Mouse (Mus musculus): ENCODE data around the gene Cenpu. TPM values are rescaled to one million over a fixed set of nuclear protein-coding genes. Genes with fewer than 3 reads are reported as not detected.

Gene Cenpu
- polyA plus RNA-seq, 1 experiment from 2014 or later, result 6.1 TPM

DNA sequence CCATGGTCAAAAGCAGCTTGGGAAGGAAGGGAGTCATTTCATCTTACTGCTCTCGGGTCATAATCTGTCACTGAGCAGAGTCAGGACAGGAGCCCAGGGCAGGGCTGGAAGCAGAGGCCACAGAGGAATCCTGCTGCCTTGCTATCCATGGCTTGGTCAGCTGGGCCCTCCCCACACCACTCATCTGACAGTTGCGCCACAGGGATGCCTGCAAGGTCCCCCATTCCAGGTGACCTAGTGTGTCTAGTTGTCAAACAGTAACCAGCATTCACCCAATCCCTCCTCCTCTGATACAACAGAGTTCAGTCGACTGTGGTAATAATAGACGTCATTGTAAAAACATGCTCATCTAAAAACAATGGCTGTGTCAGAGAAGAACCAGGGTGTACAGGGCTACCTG, 22.3 kb upstream of the Cenpu start:
- no peak overlapping the region for H3K9ac ChIP-seq (replicated peaks; ENCODE audit: low read depth)
- no peak overlapping the region for H3K4me3 ChIP-seq (ENCODE audit: low read depth, low read length)
- DNase-seq (ENCODE audit: low spot score), result no peak
- peaks cover under 1% of the 10 kb centered on the region; the same call in 1 of the 2 replicates for H3K36me3 ChIP-seq (ENCODE audit: insufficient read depth, low read length)
- TF ChIP-seq EP300 (IDR thresholded peaks at IDR 0.05) (no peak), CTCF (IDR thresholded peaks at IDR 0.05) (no peak)
- no peaks in the 10 kb centered on the region for H3K27me3 ChIP-seq (replicated peaks; ENCODE audit: insufficient read depth, low read length)
- H3K4me1 ChIP-seq (ENCODE audit: insufficient read depth, low read depth, low read length), result no peaks in the 10 kb centered on the region
- no peak for ATAC-seq
- no peak overlapping the region for H3K4me2 ChIP-seq (replicated peaks; ENCODE audit: low read depth, low read length)
- 75% methylated on average over 4 of the region's 4 CpGs for WGBS
- no peak overlapping the region for H3K27ac ChIP-seq (ENCODE audit: low read length)
- no peaks in the 10 kb centered on the region for H3K9me3 ChIP-seq (ENCODE audit: low read length)

DNA sequence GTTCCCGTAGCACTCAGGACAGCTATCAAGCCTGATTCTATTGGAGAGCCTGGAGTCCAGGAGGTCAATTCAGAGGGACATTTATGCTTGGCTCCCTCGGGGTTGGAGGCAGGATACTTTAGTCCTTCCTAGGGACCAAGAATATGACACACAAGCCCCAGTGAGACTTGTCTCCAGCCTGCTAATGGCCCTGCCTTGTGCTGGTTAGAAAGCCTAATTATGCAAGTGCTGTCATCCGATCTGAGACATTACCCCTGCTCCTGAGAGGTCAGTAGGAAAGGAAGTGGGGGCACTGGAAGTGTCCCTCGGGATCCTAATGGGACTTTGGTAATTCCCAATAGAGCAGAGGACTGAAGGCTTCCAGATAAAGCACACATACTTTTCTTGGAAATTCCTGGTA, 21.3 kb upstream of the Cenpu start:
- no peak for DNase-seq (ENCODE audit: low spot score)
- 48% methylated on average over 4 of the region's 4 CpGs for WGBS
- Histone ChIP-seq H3K27me3 (replicated peaks; ENCODE audit: insufficient read depth, low read length) (no peaks in the 10 kb centered on the region), H3K9ac (replicated peaks; ENCODE audit: low read depth) (no peak overlapping the region), H3K4me3 (ENCODE audit: low read depth, low read length) (no peak overlapping the region), H3K4me2 (replicated peaks; ENCODE audit: low read depth, low read length) (no peak overlapping the region), H3K36me3 (ENCODE audit: insufficient read depth, low read length) (peaks cover 8% of the 10 kb centered on the region; the same call in 1 of the 2 replicates), H3K27ac (ENCODE audit: low read length) (no peak overlapping the region), H3K9me3 (ENCODE audit: low read length) (no peaks in the 10 kb centered on the region), H3K4me1 (ENCODE audit: insufficient read depth, low read depth, low read length) (no peaks in the 10 kb centered on the region)
- no peak for ATAC-seq
- no peak for TF ChIP-seq CTCF (IDR thresholded peaks at IDR 0.05)

DNA sequence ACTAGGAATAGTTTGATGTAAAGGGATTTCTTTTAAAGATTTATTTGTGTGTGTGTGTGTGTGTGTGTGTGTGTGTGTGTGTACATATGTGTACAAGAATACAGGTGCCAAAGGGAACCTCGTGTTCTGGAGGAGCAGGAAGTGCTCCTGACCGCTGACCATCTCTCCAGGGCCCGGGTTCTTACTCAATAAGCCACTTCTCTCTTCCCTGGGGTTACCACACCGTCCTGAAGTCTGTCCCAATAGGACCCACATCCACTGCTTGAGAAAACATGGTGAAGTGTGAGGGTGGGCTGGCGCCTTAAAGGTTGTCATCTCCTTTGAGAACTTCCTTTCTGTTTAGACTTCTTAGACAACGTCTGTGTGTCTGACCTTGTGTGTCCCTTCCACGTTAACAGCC, 17.9 kb upstream of the Cenpu start:
- ATAC-seq (peak; percentile 38; the same call in 1 of the 2 replicates), DNase-seq (ENCODE audit: low spot score) (peak; percentile 31)
- Histone ChIP-seq H3K9me3 (ENCODE audit: low read length) (no peaks in the 10 kb centered on the region), H3K4me2 (replicated peaks; ENCODE audit: low read depth, low read length) (no peak overlapping the region), H3K27me3 (replicated peaks; ENCODE audit: insufficient read depth, low read length) (no peaks in the 10 kb centered on the region), H3K4me3 (ENCODE audit: low read depth, low read length) (no peak overlapping the region), H3K9ac (replicated peaks; ENCODE audit: low read depth) (no peak overlapping the region), H3K36me3 (ENCODE audit: insufficient read depth, low read length) (peaks cover 8% of the 10 kb centered on the region), H3K27ac (ENCODE audit: low read length) (no peak overlapping the region), H3K4me1 (ENCODE audit: insufficient read depth, low read depth, low read length) (no peaks in the 10 kb centered on the region)
- TF ChIP-seq CTCF (IDR thresholded peaks at IDR 0.05), result no peak
- WGBS, result 80% methylated on average over 7 of the region's 7 CpGs

- no peaks in the 10 kb centered on the region for H3K27me3 ChIP-seq (replicated peaks; ENCODE audit: insufficient read depth, low read length)
- peak; percentile 18; the same call in 1 of the 2 replicates for ATAC-seq
- DNase-seq (ENCODE audit: low spot score), result peak; percentile 38
- H3K36me3 ChIP-seq (ENCODE audit: insufficient read depth, low read length), result peaks cover 5% of the 10 kb centered on the region
- H3K4me1 ChIP-seq (ENCODE audit: insufficient read depth, low read depth, low read length), result no peaks in the 10 kb centered on the region
- TF ChIP-seq CTCF (IDR thresholded peaks at IDR 0.05) (no peak), EP300 (IDR thresholded peaks at IDR 0.05) (no peak)
- no peak overlapping the region for H3K9ac ChIP-seq (replicated peaks; ENCODE audit: low read depth)
- H3K4me2 ChIP-seq (replicated peaks; ENCODE audit: low read depth, low read length), result no peak overlapping the region
- no peak overlapping the region for H3K4me3 ChIP-seq (ENCODE audit: low read depth, low read length)
- no peaks in the 10 kb centered on the region for H3K9me3 ChIP-seq (ENCODE audit: low read length)
- H3K27ac ChIP-seq (ENCODE audit: low read length), result no peak overlapping the region
- WGBS, result 26% methylated on average over 5 of the region's 5 CpGs
These were observed 12.1 kb upstream of the Cenpu start for GRCm38 (mm10) chr8:46539701-46540100.

GRCm38 (mm10) chr8:46543191-46543590, 8.6 kb upstream of the Cenpu start:
- peak; percentile 79 for ATAC-seq
- TF ChIP-seq EP300 (IDR thresholded peaks at IDR 0.05) (no peak), CTCF (IDR thresholded peaks at IDR 0.05) (no peak)
- Histone ChIP-seq H3K4me2 (replicated peaks; ENCODE audit: low read depth, low read length) (0 out of 2 replicates have a peak overlapping the region, but pooled peaks have one; percentile 1), H3K36me3 (ENCODE audit: insufficient read depth, low read length) (no peaks in the 10 kb centered on the region), H3K27me3 (replicated peaks; ENCODE audit: insufficient read depth, low read length) (no peaks in the 10 kb centered on the region), H3K27ac (ENCODE audit: low read length) (no peak overlapping the region), H3K9me3 (ENCODE audit: low read length) (no peaks in the 10 kb centered on the region), H3K4me3 (ENCODE audit: low read depth, low read length) (no peak overlapping the region), H3K4me1 (ENCODE audit: insufficient read depth, low read depth, low read length) (peaks cover 4% of the 10 kb centered on the region; the same call in 1 of the 2 replicates), H3K9ac (replicated peaks; ENCODE audit: low read depth) (no peak overlapping the region)
- DNase-seq (ENCODE audit: low spot score), result peak; percentile 95
- WGBS, result 53% methylated on average over 7 of the region's 7 CpGs

DNA sequence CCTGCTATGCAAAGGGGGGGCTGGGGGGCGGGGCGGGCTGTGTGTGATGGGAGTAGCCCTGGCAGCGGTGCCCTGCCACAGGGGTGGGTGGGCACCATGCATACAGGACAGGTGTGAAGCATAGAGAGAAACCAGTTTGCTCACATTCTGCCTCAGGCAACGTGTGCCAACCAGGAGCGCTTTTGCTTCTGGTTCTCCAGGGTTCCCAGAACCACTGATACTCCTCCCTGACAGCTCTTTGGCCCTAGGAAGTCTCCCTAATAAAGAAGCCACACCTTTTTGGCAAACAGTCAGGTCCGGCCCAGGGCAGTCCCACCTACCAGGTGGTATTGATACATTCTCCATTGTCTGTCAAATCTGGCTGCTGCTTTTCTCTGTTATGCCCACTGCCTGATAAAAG, 8.2 kb upstream of the Cenpu start:
- DNase-seq (ENCODE audit: low spot score), result no peak
- ATAC-seq, result no peak
- Histone ChIP-seq H3K36me3 (ENCODE audit: insufficient read depth, low read length) (no peaks in the 10 kb centered on the region), H3K9me3 (ENCODE audit: low read length) (no peaks in the 10 kb centered on the region), H3K27ac (ENCODE audit: low read length) (no peak overlapping the region), H3K4me3 (ENCODE audit: low read depth, low read length) (no peak overlapping the region), H3K27me3 (replicated peaks; ENCODE audit: insufficient read depth, low read length) (no peaks in the 10 kb centered on the region), H3K4me1 (ENCODE audit: insufficient read depth, low read depth, low read length) (peaks cover 4% of the 10 kb centered on the region; the same call in 1 of the 2 replicates), H3K9ac (replicated peaks; ENCODE audit: low read depth) (no peak overlapping the region), H3K4me2 (replicated peaks; ENCODE audit: low read depth, low read length) (0 out of 2 replicates have a peak overlapping the region, but pooled peaks have one; percentile 1)
- TF ChIP-seq EP300 (IDR thresholded peaks at IDR 0.05), result no peak
- no peak for TF ChIP-seq CTCF (IDR thresholded peaks at IDR 0.05)
- 49% methylated on average over 6 of the region's 6 CpGs for WGBS

DNA sequence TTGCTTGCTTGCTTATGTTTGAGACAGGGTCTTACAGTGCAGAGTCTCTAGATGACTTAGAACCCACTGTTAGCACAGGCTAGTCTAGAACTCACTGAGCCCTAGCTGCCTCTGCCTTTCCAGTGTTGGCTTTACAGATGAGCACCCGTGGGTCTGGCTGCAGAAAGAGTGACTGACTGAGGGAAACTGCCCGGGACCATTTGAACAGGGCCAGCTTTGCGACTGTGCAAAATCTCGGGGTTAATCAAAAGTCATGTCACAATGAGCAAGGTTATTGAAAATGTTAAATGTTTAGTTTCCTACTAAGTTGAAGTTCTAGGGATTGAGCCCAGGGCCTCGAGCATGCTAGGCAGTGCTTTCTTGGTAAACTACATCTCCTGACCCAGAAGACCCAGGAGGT, 6.0 kb upstream of the Cenpu start:
- H3K4me1 ChIP-seq (ENCODE audit: insufficient read depth, low read depth, low read length), result peaks cover 4% of the 10 kb centered on the region; the same call in 1 of the 2 replicates
- no peak overlapping the region for H3K9ac ChIP-seq (replicated peaks; ENCODE audit: low read depth)
- H3K27ac ChIP-seq (ENCODE audit: low read length), result no peak overlapping the region
- H3K36me3 ChIP-seq (ENCODE audit: insufficient read depth, low read length), result no peaks in the 10 kb centered on the region
- WGBS, result 85% methylated on average over 5 of the region's 5 CpGs
- TF ChIP-seq CTCF (IDR thresholded peaks at IDR 0.05), result no peak
- no peak for TF ChIP-seq EP300 (IDR thresholded peaks at IDR 0.05)
- H3K9me3 ChIP-seq (ENCODE audit: low read length), result no peaks in the 10 kb centered on the region
- no peak overlapping the region for H3K4me2 ChIP-seq (replicated peaks; ENCODE audit: low read depth, low read length)
- H3K27me3 ChIP-seq (replicated peaks; ENCODE audit: insufficient read depth, low read length), result no peaks in the 10 kb centered on the region
- H3K4me3 ChIP-seq (ENCODE audit: low read depth, low read length), result no peak overlapping the region
- ATAC-seq (no peak), DNase-seq (ENCODE audit: low spot score) (no peak)
